Mouse (Mus musculus) MEL (cell line): ENCODE data around the gene Tnn. TPM values are rescaled to one million over a fixed set of nuclear protein-coding genes. Genes with fewer than 3 reads are reported as not detected.

Experiments
- DNase-seq: peaks from one replicate; pipeline ENCODE4 v3.0.0; 2011; ENCODE audit warnings: low read depth, low spot score
- H3K27ac ChIP-seq: 2 replicates; pipeline ENCODE4 v1.5.1; 2012; ENCODE audit warnings: low read depth, mild to moderate bottlenecking, control low read depth, low read length, moderate library complexity; ENCODE audit not compliant: control insufficient read depth
- H3K27me3 ChIP-seq, 2 experiments: fragments of 150-350 bp in 1 of 2; sonication (generic) in 1 of 2; 2 replicates each; pipeline ENCODE4 v1.6.1; 2012; ENCODE audit warnings: low read length in 2 of 2, mild to moderate bottlenecking in 2 of 2, improper control_type of control experiment in 1 of 2, moderate library complexity in 1 of 2; ENCODE audit not compliant: insufficient read depth in 2 of 2, control insufficient read depth in 1 of 2
- H3K36me3 ChIP-seq, 2 experiments: 2 replicates each; pipeline ENCODE4 v1.6.1; 2012 to 2014; ENCODE audit warnings: low read length in 2 of 2, improper control_type of control experiment in 1 of 2, inconsistent platforms in 1 of 2, mild to moderate bottlenecking in 1 of 2; ENCODE audit not compliant: insufficient read depth in 2 of 2, control insufficient read depth in 1 of 2
- H3K4me1 ChIP-seq, 2 experiments: fragments of 150-350 bp in 1 of 2; sonication (generic) in 1 of 2; 2 replicates each; pipeline ENCODE4 v1.6.1; 2012; ENCODE audit warnings: low read length in 2 of 2, improper control_type of control experiment in 1 of 2, mild to moderate bottlenecking in 1 of 2; ENCODE audit not compliant: insufficient read depth in 2 of 2, control insufficient read depth in 1 of 2
- H3K4me3 ChIP-seq, 2 experiments: fragments of 150-350 bp in 1 of 2; sonication (generic) in 1 of 2; 2 replicates each; pipeline ENCODE4 v1.5.1; 2012; ENCODE audit warnings: low read depth in 2 of 2, low read length in 2 of 2, mild to moderate bottlenecking in 2 of 2, moderate library complexity in 2 of 2, control low read depth in 1 of 2, improper control_type of control experiment in 1 of 2; ENCODE audit not compliant: control insufficient read depth in 1 of 2, insufficient read depth in 1 of 2
- H3K79me2 ChIP-seq: 2 replicates; pipeline ENCODE4 v1.6.1; 2012; ENCODE audit warnings: mild to moderate bottlenecking, low read length, moderate library complexity; ENCODE audit not compliant: control insufficient read depth, poor library complexity, insufficient read depth
- H3K9ac ChIP-seq: 2 replicates; pipeline ENCODE4 v1.6.1; 2012; ENCODE audit warnings: low read depth, mild to moderate bottlenecking, control low read depth, low read length, moderate library complexity; ENCODE audit not compliant: control insufficient read depth, poor library complexity, severe bottlenecking
- H3K9me3 ChIP-seq: fragments of 150-350 bp; sonication (generic); replicated peaks from 2 replicates; pipeline ENCODE4 v1.6.1; 2012; ENCODE audit warnings: mild to moderate bottlenecking, low read length, improper control_type of control experiment, moderate library complexity; ENCODE audit not compliant: insufficient read depth
- BHLHE40 ChIP-seq: IDR thresholded peaks from 2 replicates; pipeline ENCODE4 v1.6.1; 2012; ENCODE audit warnings: low read depth, mild to moderate bottlenecking, inconsistent platforms, low read length, improper control_type of control experiment, borderline replicate concordance
- CHD1 ChIP-seq: IDR thresholded peaks from 2 replicates; pipeline ENCODE4 v1.6.1; 2012; ENCODE audit warnings: low read depth, mild to moderate bottlenecking, inconsistent platforms, low read length, improper control_type of control experiment
- CHD2 ChIP-seq: IDR thresholded peaks from 2 replicates; pipeline ENCODE4 v1.6.1; 2011; ENCODE audit warnings: low read length, improper control_type of control experiment
- CTCF ChIP-seq, 3 experiments: IDR thresholded peaks in 2 of 3; conservative IDR thresholded peaks in 1 of 3; 2 replicates each; pipeline ENCODE4 v1.5.1; 2011 to 2012; ENCODE audit warnings: low read length in 3 of 3, low read depth in 2 of 3, mild to moderate bottlenecking in 2 of 3, improper control_type of control experiment in 1 of 3, inconsistent platforms in 1 of 3, mixed read lengths in 1 of 3, moderate library complexity in 1 of 3; ENCODE audit not compliant: control insufficient read depth in 1 of 3, insufficient read depth in 1 of 3, poor library complexity in 1 of 3, severe bottlenecking in 1 of 3
- E2F4 ChIP-seq: IDR thresholded peaks from 2 replicates; pipeline ENCODE4 v1.6.1; 2011; ENCODE audit warnings: low read depth, low read length, improper control_type of control experiment, borderline replicate concordance
- EP300 ChIP-seq, 2 experiments: IDR thresholded peaks; 2 replicates each; pipeline ENCODE4 v1.6.1; 2011; ENCODE audit warnings: improper control_type of control experiment in 2 of 2, low read length in 2 of 2, low read depth in 1 of 2, mild to moderate bottlenecking in 1 of 2
- ETS1 ChIP-seq: IDR thresholded peaks from 2 replicates; pipeline ENCODE4 v1.6.1; 2012; ENCODE audit warnings: low read depth, mild to moderate bottlenecking, inconsistent platforms, low read length, improper control_type of control experiment, moderate library complexity
- GATA1 ChIP-seq: IDR thresholded peaks from 2 replicates; pipeline ENCODE4 v1.6.1; 2011; ENCODE audit warnings: low read depth, low read length, improper control_type of control experiment
- MAX ChIP-seq: IDR thresholded peaks from 2 replicates; pipeline ENCODE4 v1.6.1; 2011; ENCODE audit warnings: low read length, improper control_type of control experiment
- MAZ ChIP-seq: IDR thresholded peaks from 2 replicates; pipeline ENCODE4 v1.6.1; 2012; ENCODE audit warnings: low read depth, mild to moderate bottlenecking, inconsistent platforms, low read length, improper control_type of control experiment
- MXI1 ChIP-seq: IDR thresholded peaks from 2 replicates; pipeline ENCODE4 v1.6.1; 2011; ENCODE audit warnings: mild to moderate bottlenecking, low read depth, low read length, improper control_type of control experiment
- MYC ChIP-seq: IDR thresholded peaks from 2 replicates; pipeline ENCODE4 v1.6.1; 2011; ENCODE audit warnings: low read depth, mild to moderate bottlenecking, low read length, improper control_type of control experiment, moderate library complexity
- NRF1 ChIP-seq: IDR thresholded peaks from 2 replicates; pipeline ENCODE4 v1.6.1; 2014; ENCODE audit warnings: low read depth, mild to moderate bottlenecking, inconsistent platforms, low read length, improper control_type of control experiment, moderate library complexity; ENCODE audit not compliant: poor library complexity, insufficient read depth, severe bottlenecking
- POLR2A ChIP-seq, 2 experiments: IDR thresholded peaks; 2 replicates each; pipeline ENCODE4 v1.6.1; 2011 to 2012; ENCODE audit warnings: low read length in 2 of 2, mild to moderate bottlenecking in 2 of 2, control low read depth in 1 of 2, improper control_type of control experiment in 1 of 2, low read depth in 1 of 2, moderate library complexity in 1 of 2; ENCODE audit not compliant: control insufficient read depth in 1 of 2, insufficient read depth in 1 of 2, poor library complexity in 1 of 2
- POLR2AphosphoS2 ChIP-seq: IDR thresholded peaks from 2 replicates; pipeline ENCODE4 v1.6.1; 2011; ENCODE audit warnings: low read length, improper control_type of control experiment
- POLR2AphosphoS5 ChIP-seq: IDR thresholded peaks from 2 replicates; pipeline ENCODE4 v1.6.1; 2012; ENCODE audit warnings: low read depth, borderline replicate concordance, mild to moderate bottlenecking, inconsistent platforms, low read length, moderate library complexity, mixed read lengths
- RAD21 ChIP-seq: IDR thresholded peaks from 2 replicates; pipeline ENCODE4 v1.6.1; 2011; ENCODE audit warnings: mild to moderate bottlenecking, low read depth, low read length, improper control_type of control experiment
- SMC3 ChIP-seq: IDR thresholded peaks from 2 replicates; pipeline ENCODE4 v1.6.1; 2011; ENCODE audit warnings: low read depth, low read length, improper control_type of control experiment
- TAL1 ChIP-seq: IDR thresholded peaks from 2 replicates; pipeline ENCODE4 v1.6.1; 2012; ENCODE audit warnings: mild to moderate bottlenecking, inconsistent platforms, low read length, moderate library complexity, mixed read lengths
- TCF12 ChIP-seq: IDR thresholded peaks from 2 replicates; pipeline ENCODE4 v1.6.1; 2014; ENCODE audit warnings: low read depth, mild to moderate bottlenecking, inconsistent platforms, low read length, improper control_type of control experiment, moderate library complexity
- UBTF ChIP-seq: IDR thresholded peaks from 2 replicates; pipeline ENCODE4 v1.6.1; 2012; ENCODE audit warnings: low read depth, mild to moderate bottlenecking, inconsistent platforms, low read length, improper control_type of control experiment, moderate library complexity, borderline replicate concordance; ENCODE audit not compliant: insufficient read depth
- ZKSCAN1 ChIP-seq: IDR thresholded peaks from 2 replicates; pipeline ENCODE4 v1.6.1; 2012; ENCODE audit warnings: low read depth, mild to moderate bottlenecking, inconsistent platforms, low read length, improper control_type of control experiment, moderate library complexity
- ZNF384 ChIP-seq: IDR thresholded peaks from 2 replicates; pipeline ENCODE4 v1.6.1; 2012; ENCODE audit warnings: low read depth, mild to moderate bottlenecking, inconsistent platforms, low read length, improper control_type of control experiment
- polyA plus RNA-seq, 2 experiments: library from polyadenylated mRNA; stranded (reverse) in 1 of 2; unstranded in 1 of 2; fragments of >175 nt in 1 of 2; fragments of >200 nt in 1 of 2; gene quantifications; 2 replicates each; pipeline versions ENCODE4 v1.2.1 to v1.2.4; 2012; ENCODE audit warnings: low replicate concordance in 2 of 2, low read depth in 1 of 2; ENCODE audit not compliant: insufficient read length in 2 of 2, insufficient read depth in 1 of 2, missing spikeins in 1 of 2
- total RNA-seq: library from RNA; depleted of rRNA; stranded (reverse); fragments of 300-350 nt; gene quantifications from 2 replicates; pipeline ENCODE4 v1.2.3, GENCODE M21; 2012

The Tnn gene
- total and polyA plus RNA-seq, 3 experiments = not detected

DNA sequence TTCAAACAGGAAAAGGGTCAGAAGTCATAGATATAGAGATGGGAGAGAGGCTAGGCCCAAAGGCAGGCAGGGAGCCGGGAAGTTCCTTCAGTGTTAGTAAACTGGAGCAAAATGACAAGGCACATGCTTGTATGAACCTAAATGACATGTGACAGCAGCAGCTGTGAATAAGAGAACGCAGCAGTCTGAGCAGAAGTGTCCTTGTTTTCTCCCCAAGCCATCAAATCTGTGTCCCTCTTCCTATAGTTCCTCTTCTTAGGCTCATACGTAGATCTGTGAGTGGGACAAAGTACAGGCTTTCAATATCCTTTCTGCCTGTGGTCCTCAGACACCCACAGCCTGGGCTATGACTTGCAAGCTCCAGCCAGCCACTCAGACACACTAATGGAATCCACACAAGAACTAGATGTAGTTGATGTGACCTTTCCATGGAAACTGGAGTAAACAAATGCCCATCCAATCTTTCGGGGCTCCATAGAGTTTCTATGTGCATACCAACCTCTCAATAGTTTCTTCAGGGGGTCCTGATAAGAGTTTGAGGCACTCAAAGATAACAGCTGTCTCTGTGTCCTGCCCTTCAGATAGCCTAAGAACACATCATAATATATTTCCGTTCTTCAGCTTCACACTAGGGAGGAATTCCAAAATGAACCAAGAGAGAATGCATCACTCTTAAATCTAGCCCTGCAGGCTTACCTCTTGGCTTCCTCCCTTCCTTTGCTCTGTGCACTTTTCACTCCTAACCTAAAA, 104.1 kb downstream of the Tnn start:
- Histone ChIP-seq H3K4me1 (no peaks in the 10 kb centered on the region), H3K4me3 (no peak overlapping the region), H3K9ac (no peak overlapping the region), H3K9me3 (no peaks in the 10 kb centered on the region), H3K79me2 (no peaks in the 10 kb centered on the region), H3K27me3 (no peaks in the 10 kb centered on the region), H3K36me3 (no peaks in the 10 kb centered on the region), H3K27ac (no peak overlapping the region)
- no peak for TF ChIP-seq MAZ
- TF ChIP-seq RAD21 = no peak
- TF ChIP-seq UBTF = no peak
- TF ChIP-seq MYC = no peak
- TF ChIP-seq MAX = no peak
- no peak for TF ChIP-seq ZKSCAN1
- TF ChIP-seq POLR2A (IDR thresholded peaks at IDR 0.05; ENCODE audit: control insufficient read depth in 1 of 2, insufficient read depth in 1 of 2, low read depth in 1 of 2, low read length in 2 of 2, poor library complexity in 1 of 2) = no peak
- no peak for TF ChIP-seq POLR2AphosphoS2
- TF ChIP-seq BHLHE40 = no peak
- no peak for TF ChIP-seq CTCF (IDR thresholded peaks at IDR 0.05 in 2 of 3, conservative IDR thresholded peaks at IDR 0.05 in 1 of 3; ENCODE audit: control insufficient read depth in 1 of 3, insufficient read depth in 1 of 3, low read depth in 2 of 3, low read length in 3 of 3, poor library complexity in 1 of 3, severe bottlenecking in 1 of 3)
- no peak for TF ChIP-seq TAL1
- TF ChIP-seq EP300 (IDR thresholded peaks at IDR 0.05; ENCODE audit: low read depth in 1 of 2, low read length in 2 of 2) = no peak
- no peak for TF ChIP-seq CHD1
- TF ChIP-seq POLR2AphosphoS5 = no peak
- TF ChIP-seq GATA1 = no peak
- no peak for TF ChIP-seq NRF1
- DNase-seq = no peak

- no peak overlapping the region for H3K9ac ChIP-seq
- no peak overlapping the region for H3K4me3 ChIP-seq
- no peaks in the 10 kb centered on the region for H3K27me3 ChIP-seq
- no peak overlapping the region for H3K27ac ChIP-seq
- H3K4me1 ChIP-seq = no peaks in the 10 kb centered on the region
- no peaks in the 10 kb centered on the region for H3K79me2 ChIP-seq
- no peak for DNase-seq
- H3K9me3 ChIP-seq = no peaks in the 10 kb centered on the region
- no peaks in the 10 kb centered on the region for H3K36me3 ChIP-seq
- TF ChIP-seq MXI1 (no peak), POLR2A (IDR thresholded peaks at IDR 0.05; ENCODE audit: control insufficient read depth in 1 of 2, insufficient read depth in 1 of 2, low read depth in 1 of 2, low read length in 2 of 2, poor library complexity in 1 of 2) (no peak), MYC (no peak), CTCF (IDR thresholded peaks at IDR 0.05 in 2 of 3, conservative IDR thresholded peaks at IDR 0.05 in 1 of 3; ENCODE audit: control insufficient read depth in 1 of 3, insufficient read depth in 1 of 3, low read depth in 2 of 3, low read length in 3 of 3, poor library complexity in 1 of 3, severe bottlenecking in 1 of 3) (no peak), GATA1 (no peak), TAL1 (no peak), EP300 (IDR thresholded peaks at IDR 0.05; ENCODE audit: low read depth in 1 of 2, low read length in 2 of 2) (no peak), MAX (no peak), ETS1 (no peak), TCF12 (no peak), CHD2 (no peak), SMC3 (no peak), UBTF (no peak), E2F4 (no peak), ZKSCAN1 (no peak), BHLHE40 (no peak), ZNF384 (no peak)
Measured at GRCm38 (mm10) chr1:160047481-160047931, 105.9 kb downstream of the Tnn start.
